Mouse (Mus musculus): Measurements from ENCODE around the gene Ank3.

Gene Ank3

DNA sequence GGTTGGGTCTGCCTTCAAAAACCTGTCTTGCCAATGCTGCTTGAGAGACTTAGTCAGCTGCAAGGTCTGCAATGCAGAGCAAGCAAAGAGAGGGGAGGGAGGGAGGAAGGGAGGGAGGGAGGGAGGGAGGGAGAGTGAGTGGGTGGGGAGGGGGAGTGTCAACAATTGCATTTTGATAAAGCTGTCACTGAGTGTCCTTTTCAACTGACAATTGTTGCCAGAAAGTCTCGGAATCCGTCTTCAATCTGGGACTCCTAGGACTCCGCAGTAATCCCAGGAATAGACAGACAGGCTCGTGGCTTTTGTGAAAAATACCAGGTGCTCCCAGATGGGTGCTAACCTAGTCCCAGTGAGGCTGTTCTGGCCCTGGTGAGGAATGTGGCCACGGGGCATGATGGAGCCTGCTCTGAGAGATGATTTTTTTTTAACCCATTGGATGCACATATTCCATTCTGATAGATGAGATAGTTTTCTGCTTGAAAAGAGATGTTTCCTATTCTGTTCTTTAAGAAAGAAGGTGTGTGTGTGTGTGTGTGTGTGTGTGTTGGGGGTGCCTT, 254.6 kb downstream of the Ank3 start:
- no peak for DNase-seq (ENCODE audit: inconsistent age in 2 of 2, low spot score in 1 of 2)

DNA sequence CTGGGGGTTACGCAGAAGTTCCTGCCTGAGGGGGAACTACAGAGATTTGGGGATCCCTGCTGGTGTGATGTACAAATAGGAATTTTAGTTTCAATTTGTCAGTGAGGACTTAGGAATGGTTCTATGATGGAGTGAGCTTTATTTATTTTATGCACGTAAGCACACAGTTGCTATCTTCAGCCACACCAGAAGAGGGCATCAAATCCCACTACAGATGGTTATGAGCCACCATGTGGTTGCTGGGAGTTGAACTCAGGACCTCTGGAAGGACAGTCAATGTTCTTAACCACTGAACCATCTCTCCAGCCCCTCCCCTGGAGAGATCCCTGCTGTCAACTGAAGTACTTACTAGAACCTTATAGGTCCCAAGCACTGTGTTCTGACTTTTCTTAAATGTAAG, 255.6 kb downstream of the Ank3 start:
- no peak for DNase-seq (ENCODE audit: inconsistent age in 2 of 2, low spot score in 1 of 2)

DNA sequence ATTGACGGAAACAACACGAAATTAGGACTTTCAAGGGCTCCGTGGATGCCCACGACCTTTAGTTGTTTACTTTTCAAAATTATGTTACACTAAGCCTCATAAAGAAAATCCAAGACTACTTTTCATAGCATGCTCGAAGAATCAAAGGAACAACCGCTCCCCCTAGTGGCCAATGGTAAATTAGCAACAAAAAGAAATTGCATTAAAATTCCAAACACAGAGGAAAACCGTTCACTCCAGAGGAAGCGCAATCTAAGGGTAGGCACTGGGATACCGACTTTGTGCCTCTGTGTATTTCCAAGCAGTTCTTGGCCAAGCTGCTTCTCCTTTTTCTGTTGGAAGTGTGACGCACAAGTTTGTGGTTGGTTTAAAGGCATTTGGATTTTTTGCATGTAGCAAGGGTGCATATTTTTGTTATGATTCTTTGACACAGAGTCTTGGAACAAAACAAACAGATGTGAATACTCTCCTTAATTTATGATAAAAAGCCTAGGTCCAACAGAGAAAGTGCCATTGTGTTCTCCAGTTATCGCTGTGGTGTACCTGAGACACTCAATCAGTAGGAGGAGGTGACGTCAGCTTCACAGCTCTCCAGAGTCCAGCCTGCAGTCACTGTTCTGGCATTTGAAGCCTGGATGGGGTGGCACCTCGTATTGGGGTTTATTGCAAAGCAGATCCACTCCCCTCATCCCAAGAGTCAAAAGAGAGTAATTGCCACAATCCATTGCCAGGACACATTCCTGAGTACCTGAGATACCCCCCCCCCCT, 256.5 kb downstream of the Ank3 start:
- peak in 1 of 2 experiments; percentile 86 for DNase-seq (ENCODE audit: inconsistent age in 2 of 2, low spot score in 1 of 2)

DNA sequence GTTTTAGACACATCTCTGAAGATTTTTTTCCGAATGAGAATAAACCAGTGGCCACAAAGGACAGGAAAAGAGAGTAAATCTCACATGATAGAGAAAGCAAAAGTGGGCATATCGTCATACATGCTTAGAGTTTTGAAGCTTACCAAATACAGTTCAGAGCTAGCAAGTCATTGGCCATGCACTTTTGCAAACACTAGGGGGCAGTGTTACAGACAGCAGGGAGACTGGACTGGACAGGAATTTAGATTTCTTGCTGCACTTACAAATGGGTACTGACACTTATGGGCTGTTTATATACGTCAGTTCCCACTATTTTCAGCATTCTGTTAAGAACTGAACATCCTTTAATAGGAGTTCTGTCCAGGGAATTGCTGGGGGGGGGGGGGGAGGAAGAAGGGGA, 257.7 kb downstream of the Ank3 start:
- DNase-seq (ENCODE audit: inconsistent age in 2 of 2, low spot score in 1 of 2): peak; percentile 47 to 84

DNA sequence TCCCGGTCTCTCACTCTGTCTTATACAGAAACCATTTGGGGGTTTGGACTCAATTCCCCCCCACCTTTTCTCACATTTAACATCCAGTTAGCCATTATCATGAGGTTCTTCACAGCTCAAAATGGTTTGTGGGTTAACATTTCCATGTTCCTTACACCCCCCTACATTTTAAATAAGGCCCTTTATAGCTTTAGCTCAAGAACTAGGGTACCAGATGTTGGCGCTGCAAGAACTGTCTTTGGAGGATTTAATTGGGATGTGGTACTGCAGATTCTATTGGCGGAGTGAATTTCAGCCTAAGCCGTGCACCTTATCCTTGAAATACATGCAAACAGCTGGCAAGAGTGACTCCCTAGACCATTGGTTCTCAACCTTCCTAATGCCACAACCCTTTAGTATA, 261.2 kb downstream of the Ank3 start:
- DNase-seq (ENCODE audit: inconsistent age in 2 of 2, low spot score in 1 of 2): no peak

DNA sequence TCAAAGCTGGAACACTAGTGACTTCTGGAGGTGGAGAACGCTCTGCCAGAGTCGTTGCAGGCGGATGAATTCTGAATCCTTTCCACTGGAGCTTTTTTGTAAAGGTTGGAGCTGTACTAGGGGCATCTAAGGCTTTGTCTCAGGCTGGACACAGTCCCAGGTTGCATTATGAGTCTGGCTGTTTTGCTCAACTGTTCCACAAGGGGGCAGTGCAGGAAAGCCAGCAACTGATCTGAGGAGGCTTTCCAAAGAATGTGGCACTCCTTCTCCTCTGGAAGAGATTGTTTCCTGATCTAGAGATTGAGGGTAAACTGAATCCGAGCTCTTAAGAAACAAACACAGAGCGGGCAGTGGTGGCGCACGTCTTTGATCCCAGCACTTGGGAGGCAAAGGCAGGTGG, 263.8 kb downstream of the Ank3 start:
- DNase-seq (ENCODE audit: inconsistent age in 2 of 2, low spot score in 1 of 2): peak; percentile 61 to 91

DNA sequence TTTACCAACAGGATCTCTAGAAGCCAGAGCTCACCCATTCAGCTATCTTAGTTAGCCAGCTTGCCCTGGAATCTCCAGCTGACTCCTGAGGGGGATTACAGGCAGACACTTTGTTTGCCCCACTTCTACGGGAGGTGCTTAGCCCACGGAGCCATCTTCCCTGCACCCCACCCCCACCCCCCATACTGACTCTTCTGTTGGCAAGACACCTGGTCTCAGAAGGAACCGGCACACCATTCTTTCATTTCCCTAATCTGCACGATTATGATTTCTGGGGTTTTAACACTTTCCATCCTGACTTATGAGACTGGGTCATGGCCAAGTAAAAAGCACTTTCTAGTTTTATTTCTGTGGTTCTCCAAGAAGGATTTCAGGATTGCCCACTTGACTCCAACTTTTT, 268.9 kb downstream of the Ank3 start:
- DNase-seq (ENCODE audit: inconsistent age in 2 of 2, low spot score in 1 of 2): no peak

DNA sequence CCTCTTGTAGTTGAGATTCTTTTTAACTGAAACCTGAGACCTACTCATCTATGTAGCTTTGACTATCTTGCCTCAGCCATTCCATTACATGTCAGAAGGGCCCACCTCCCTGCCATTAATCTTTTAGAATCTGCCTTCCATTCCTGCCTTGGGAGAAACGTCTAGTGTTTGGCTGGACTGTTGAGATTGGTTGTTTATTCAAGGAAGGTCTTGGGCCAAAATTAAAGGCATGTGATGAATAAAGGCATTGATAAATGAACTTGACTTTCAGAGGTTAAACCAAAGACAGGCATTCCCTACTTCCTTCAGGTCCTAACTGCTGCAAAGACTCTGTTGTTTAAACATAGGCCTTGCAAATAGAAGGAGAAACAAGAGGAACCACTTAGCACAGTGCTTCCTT, 271.9 kb downstream of the Ank3 start:
- DNase-seq (ENCODE audit: inconsistent age in 2 of 2, low spot score in 1 of 2): no peak

DNA sequence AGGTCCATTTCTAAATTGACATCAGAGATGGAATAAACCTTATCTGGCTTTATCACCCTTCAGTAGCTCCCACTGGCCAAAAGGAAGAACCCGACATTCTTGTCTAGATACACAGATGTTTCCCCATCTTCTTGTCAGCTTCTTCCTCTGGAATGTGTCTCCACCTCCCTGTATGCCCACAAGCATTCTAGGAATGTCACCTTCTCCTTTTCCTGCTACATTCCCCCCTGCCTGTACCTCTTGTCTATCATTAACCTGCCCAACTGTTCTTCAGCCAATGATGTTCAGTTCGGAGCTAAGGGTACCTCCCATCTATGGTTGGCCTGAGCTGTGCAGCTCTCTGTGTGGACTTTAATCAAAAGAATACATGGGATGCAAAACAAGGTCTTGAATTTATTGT, 272.4 kb downstream of the Ank3 start:
- DNase-seq (ENCODE audit: inconsistent age in 2 of 2, low spot score in 1 of 2): no peak

DNA sequence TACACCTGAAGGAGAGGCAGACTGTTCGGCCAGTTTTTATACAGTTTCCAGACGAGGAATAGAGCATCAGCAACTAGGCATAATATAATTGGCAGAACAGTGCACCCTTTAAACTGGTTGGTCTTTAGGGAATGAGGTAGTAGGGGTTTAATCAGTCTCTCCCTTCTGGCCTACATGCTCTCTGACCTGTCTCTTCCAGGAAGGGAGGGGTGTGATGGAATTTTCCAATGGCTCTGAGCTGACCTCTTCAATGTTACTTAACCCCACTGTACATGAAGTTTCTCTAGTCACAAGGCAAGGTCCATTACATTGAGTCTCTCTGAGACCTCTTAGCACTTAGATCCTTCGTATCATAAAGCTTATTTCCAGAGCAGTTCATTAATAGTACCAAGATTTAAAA, 272.9 kb downstream of the Ank3 start:
- no peak for DNase-seq (ENCODE audit: inconsistent age in 2 of 2, low spot score in 1 of 2)

DNA sequence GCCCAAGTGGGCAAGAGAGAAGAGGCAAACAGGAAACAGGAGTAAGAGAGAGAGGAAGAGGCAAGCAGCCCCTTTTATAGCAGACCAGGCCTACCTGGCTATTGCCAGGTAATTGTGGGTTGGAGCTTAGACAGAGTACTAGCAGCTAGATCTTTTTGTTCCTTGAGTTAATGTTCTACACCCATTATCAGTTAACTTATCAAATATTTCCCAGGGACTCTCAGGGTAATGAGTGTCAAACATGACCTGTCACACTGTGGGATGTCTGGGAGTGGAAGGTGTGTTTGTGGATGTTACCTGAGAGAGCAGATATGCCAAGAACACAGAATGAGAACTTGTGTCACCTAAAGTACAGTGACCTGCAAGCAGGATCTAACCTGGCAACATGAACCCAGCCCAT, 274.0 kb downstream of the Ank3 start:
- DNase-seq (ENCODE audit: inconsistent age in 2 of 2, low spot score in 1 of 2): no peak

DNA sequence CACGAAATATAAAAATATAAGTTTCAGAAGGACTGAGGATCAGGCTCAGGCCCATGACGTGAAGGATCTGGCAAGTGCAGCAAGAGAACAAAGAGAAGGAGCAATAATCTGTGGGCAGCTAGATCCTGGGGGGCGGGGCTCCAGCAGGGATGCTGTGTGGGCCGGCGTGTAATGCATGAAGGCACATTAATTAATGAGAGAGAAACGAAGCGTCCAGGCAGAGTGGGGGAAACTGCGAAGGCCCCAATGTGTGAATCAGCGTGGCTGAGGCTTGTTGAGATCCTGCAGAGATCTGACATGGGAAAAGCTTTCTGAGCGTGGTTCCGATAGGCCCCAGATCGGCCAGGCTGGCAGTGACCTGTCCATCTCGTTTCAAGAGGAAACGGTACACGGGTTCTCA, 279.7 kb downstream of the Ank3 start:
- no peak for DNase-seq (ENCODE audit: inconsistent age in 2 of 2, low spot score in 1 of 2)

DNA sequence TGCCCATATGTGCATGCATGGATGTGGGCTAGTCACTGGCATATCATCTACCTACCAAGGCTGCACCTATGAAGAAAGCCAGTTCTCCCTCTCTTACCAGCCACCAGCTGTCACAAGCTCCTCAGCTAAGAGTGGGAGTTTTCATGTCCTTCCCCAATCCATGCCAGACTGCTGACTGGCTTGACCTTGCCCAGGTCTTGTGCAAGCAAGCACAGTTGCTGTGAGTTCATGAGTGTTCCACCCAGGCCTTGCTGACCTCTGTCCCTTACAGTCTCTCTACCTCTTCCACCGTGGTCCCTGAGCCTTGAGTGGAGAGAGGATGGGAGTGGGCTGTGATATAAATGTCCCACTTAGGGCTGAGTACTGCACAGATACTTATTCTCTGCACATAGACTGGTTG, 287.8 kb downstream of the Ank3 start:
- peak; percentile 38 to 79 for DNase-seq (ENCODE audit: inconsistent age in 2 of 2, low spot score in 1 of 2)

DNA sequence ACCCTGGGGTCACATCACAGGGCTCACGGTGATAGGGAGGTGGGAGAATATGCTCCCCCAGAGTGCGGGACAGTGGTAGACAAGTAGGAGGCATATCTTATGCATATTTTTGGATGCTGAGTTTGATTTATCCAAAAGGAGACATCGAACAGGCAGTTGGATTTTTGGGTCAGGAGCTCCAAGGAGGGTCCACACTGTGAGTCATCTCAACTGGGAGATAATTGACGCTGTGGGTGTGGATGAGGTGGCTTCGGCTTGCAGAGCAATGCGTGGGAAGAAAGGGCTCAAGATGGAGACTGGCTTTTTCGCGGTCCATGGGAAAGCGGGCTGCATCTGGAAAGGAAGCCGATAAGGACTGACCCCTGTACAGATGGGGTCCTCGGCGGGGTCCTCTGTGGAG, 290.5 kb downstream of the Ank3 start:
- no peak for DNase-seq (ENCODE audit: inconsistent age in 2 of 2, low spot score in 1 of 2)

DNA sequence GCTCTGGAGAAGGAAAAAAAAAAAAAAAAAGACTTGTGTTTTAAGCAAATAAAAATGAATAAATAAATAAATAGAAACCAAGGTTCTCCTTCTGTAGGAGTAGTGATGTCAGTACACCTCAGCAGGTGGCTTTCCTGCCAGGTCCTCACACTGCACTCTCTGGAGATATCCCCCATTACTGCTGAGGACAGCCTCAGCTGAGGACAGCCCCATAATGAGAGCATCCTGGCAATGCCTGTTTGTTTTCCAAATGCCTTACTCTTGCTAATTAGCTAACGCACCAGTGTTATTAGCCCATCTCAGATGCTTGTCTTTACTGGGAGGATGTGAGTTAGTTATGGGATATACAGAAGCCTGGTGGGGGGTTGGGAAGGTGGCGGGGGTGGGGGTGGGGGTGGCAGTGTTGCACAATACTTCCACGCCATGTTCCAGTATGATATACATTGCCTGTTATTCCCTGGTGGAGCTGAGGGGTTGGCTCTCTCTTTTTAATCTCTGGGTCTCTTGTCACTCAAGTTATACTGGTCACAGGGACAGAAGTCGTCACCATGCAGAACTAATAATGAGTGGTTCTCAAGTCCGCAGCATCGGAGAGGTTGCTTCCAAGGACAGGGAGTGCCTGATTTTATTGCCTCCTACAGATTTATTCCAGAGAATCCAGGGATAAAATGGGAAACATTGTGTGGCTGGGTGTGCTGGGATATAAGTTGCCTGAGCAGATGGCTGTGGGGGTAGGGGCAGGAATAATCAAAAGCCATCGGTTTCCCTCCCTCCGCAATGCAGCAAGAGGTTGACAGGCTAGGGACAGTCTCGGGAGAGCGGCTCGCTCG, 291.8 kb downstream of the Ank3 start:
- DNase-seq (ENCODE audit: inconsistent age in 2 of 2, low spot score in 1 of 2): no peak

DNA sequence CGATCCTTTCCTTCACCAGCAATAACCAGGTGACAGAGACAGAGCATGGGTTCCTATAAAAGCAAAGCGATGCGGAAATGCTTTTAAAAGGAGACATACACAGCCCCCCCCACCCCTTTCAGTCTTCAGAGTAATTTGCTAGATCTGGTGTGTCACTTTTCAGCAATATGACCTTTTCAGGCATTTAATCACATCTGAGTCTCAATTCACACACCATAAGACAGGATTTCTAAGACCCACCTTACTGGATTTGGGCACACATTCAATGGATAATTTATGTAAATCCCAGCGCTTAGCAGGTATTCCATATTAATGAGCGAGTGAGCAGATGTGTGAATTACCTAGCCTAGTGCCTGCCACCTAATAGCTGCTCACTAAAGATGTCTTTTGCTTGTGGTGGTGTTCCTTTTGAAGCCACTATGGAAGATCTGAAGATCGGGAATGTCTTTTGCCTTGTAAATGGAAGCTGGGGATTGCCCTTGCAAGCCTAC, 292.4 kb downstream of the Ank3 start:
- DNase-seq (ENCODE audit: inconsistent age in 2 of 2, low spot score in 1 of 2): no peak

DNA sequence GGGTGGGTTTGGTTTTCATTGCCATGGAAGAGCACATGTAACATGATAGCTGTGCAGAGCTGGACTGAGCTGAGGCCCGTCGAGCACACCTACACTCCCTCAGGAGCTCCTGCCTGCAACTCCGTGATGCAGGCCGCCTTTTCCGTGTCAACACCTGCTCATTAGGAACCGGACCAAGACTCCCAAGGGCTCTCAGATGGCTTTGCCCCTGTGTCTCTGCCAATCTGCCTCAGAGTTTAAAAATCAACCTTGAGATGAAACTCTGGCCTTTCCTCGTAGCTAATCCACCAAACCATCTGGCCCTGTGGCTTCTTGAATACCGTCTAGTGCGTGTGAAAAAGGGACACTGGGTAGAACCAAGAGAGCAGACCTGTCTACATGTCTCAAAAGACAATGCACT, 297.4 kb downstream of the Ank3 start:
- DNase-seq (ENCODE audit: inconsistent age in 2 of 2, low spot score in 1 of 2): no peak

DNA sequence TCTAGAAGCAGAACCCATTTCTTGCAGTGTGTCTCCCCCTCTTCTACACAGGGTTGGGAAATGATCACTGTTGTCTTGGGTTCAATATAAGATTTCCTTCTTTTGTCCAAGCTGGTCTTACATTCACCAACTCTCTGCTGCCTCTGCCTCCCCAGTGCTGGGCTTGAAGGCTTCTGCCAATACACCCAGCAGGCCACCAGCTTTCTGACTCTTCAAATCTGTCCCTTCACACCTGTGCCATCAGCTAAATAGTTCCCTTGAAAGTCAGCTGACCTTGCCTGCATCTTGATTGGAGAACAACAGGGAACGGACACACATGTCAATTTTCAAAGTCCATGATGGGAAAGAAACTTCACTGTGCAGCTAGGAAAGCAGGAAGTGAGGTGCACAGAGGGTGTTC, 300.1 kb downstream of the Ank3 start:
- no peak for DNase-seq (ENCODE audit: inconsistent age in 2 of 2, low spot score in 1 of 2)

DNA sequence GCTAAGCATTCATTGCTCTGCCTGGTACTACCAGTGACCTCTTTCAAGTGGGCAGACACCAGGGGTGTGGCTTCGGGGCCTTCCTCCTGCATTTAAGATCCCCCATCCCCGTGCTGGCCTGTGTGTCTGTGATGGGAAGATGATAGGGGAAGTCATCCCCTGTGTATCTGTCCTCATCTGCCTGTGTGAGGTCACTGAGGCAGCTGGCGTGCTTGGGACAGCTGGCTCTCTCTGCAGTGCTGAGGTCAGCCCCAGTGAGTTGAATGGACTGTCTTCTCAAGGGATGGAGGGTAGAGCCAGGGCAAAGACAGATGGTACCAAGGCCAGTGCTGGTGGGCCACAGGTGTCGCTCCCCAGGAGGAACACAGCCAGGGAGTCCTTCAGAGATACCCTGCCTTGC, 302.7 kb downstream of the Ank3 start:
- no peak for DNase-seq (ENCODE audit: inconsistent age in 2 of 2, low spot score in 1 of 2)

DNA sequence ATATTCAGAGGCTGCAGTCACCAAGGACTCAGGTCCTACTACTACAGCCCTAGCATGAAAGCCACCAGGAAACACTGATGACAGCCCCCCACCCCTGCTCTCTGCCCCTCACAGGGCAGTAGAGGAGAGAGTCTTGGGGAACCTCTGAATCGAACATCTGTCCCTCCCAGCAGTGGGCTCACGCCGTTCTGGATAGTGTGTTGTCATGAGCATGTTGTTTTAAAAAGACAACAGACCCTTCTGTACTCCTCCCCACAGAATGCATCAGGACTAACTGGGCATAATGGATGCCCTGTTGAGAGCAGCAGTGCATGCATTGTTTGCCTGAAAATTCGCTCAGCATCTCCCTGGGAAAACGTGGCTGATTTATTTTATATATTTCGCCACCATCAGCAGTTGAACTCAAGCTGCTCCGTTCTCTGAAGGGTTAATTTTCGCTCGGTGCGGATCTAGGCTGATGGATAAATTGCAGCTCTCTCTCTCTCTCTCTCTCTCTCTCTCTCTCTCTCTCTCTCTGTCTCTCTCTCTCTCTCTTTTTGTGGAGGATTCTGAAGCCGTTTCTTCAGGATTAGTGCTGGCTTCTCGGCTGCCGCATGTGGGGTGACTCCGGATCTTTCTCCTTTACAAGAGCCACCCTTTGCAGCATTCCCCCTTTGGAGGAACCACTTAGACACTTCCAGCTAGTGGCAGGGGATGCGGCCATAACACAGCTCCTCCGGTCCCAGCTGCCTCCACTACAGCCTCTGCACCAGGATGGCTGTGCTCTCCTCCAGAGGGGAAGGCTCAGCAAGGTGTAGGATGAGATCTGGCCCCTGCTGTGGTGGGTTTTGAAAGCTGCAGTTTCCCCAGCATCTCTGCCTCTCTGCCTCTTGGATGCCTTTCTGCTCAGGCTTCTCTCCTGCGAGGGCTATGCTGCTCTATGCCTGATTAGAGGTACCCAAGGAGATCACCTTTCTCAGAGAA, 307.5 kb downstream of the Ank3 start:
- DNase-seq (ENCODE audit: inconsistent age in 2 of 2, low spot score in 1 of 2): peak in 1 of 2 experiments; percentile 29
